Mouse (Mus musculus): ENCODE data around the gene Kcnk13.

DNA sequence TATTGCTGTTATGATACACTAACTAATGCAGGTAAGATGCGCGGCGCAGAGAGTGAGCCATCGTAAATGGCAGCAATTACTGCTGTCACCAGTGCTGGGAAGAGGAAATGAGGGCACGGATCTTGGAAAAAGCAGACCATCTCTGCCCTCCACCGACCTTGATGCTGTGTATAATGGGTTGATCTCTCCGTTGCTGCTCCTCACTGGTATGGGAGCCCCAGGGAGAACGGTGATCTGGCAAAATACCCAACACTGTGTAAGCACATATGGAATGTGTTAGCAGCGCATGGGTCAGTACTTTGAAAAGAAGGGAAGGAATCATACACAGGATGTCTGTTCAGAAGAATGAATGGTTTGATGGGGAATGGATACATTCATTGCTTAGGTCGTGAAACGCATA lies 128.7 kb downstream of the Kcnk13 start:
- TF ChIP-seq CTCF (conservative IDR thresholded peaks at IDR 0.05; ENCODE audit: low read length) (no peak), POU5F1 (IDR thresholded peaks at IDR 0.05; ENCODE audit: borderline replicate concordance, low read length) (no peak), NANOG (IDR thresholded peaks at IDR 0.05; ENCODE audit: borderline replicate concordance, low read length) (no peak)

Measured in E14TG2a.4 (cell line).